In genomic region chrX:126655737-126656136, GRCm38 (mm10) we compare ENCODE assay signal across 20 mouse cellular contexts.
A peak's percentile ranks its signal among the peaks of the same experiment; 100 is the strongest.
DNase-seq lines count a peak whose midpoint lies in the region; TF ChIP-seq lines count a peak whose summit lies in the region.
"Had no signal": no experiment of that assay in that cellular context is flagged by ENCODE, and none has a peak within 500 bp of the region (broad histone marks: within the 10 kb centered on the region; RNA-seq: fewer than 3 reads in every experiment).

No protein-coding gene starts in this region.

- no peak for TF ChIP-seq CTCF in brain, embryonic 14.5 days (IDR thresholded peaks at IDR 0.05; ENCODE audit: borderline replicate concordance, extremely low read depth, insufficient read depth, insufficient read length)
- TF ChIP-seq CTCF in layer of hippocampus, adult 2 months (conservative IDR thresholded peaks at IDR 0.05) = no peak

- H3K4me3 ChIP-seq in layer of hippocampus, adult 2 months = no peak overlapping the region
- H3K4me3 ChIP-seq: embryonic facial prominence, embryonic 13.5 days; embryonic facial prominence, embryonic 15.5 days; erythroblast, embryonic 14.5 days; forebrain, embryonic 10.5 days; forebrain, embryonic 12.5 days had no signal

- no peak overlapping the region for H3K27ac ChIP-seq in layer of hippocampus, adult 2 months
- H3K27ac ChIP-seq: embryonic facial prominence, embryonic 13.5 days; embryonic facial prominence, embryonic 15.5 days; forebrain, embryonic 10.5 days; forebrain, embryonic 12.5 days had no signal

- TF ChIP-seq POLR2A in brain, embryonic 14.5 days (IDR thresholded peaks at IDR 0.05; ENCODE audit: borderline replicate concordance, extremely low read depth, insufficient read depth, insufficient read length, poor library complexity, severe bottlenecking) = no peak

- DNase-seq in ES-CJ7 (ENCODE audit: low read depth, low spot score) (peak; percentile 52), R1 (ENCODE audit: low read depth, low spot score) (peak; percentile 89)
- peak; percentile 0 for DNase-seq in brain, embryonic 14.5 days (ENCODE audit: low read depth)
- DNase-seq in heart, adult 18-20 months = no peak
- no peak for DNase-seq in layer of hippocampus, adult 2 months (ENCODE audit: low spot score in 2 of 2)
- DNase-seq: adrenal gland, adult 8-10 months; adrenal gland, postnatal 14 days; adrenal gland, postnatal 36 days; cerebellum, adult 11 months; cerebellum, adult 18-20 months; cerebellum, adult 8-10 months; cerebellum, adult 9-11 months; cerebellum, postnatal 14 days; cerebellum, postnatal 36 days; embryo, embryonic 11 days had no signal

Comparison
In these comparisons a context has a peak if more than half of its experiments do, and no peak if none do; other contexts are left out.
1. DNase-seq: peak in ES-CJ7 (single experiment), R1 (single experiment) and brain, embryonic 14.5 days (single experiment); none in heart, adult 18-20 months (0 of 2) and layer of hippocampus, adult 2 months (0 of 2).